Mouse (Mus musculus) intestine, embryonic 14.5 days (tissue): ENCODE measurements around the gene Gm266. TPM values are rescaled to one million over a fixed set of nuclear protein-coding genes. Genes with fewer than 3 reads are reported as not detected.

ENCODE experiments used
- ATAC-seq: fragments of 200-750 bp; cut with Nextera tagmentation; replicated peaks from 2 replicates; pipeline ENCODE4 v1.8.0; 2017; ENCODE audit warnings: low read depth, moderate number of reproducible peaks, moderate TSS enrichment, moderate library complexity; ENCODE audit not compliant: low FRiP score, low TSS enrichment
- DNase-seq: peaks from one replicate; pipeline ENCODE4 v3.0.0-alpha.2; 2018; ENCODE audit warnings: low spot score
- H3K27ac ChIP-seq: fragments of 300-500 bp; sonication (generic); 2 replicates; pipeline ENCODE4 v1.5.1; 2014; ENCODE audit warnings: low read depth, mild to moderate bottlenecking, control low read depth
- H3K27me3 ChIP-seq: fragments of 300-500 bp; sonication (generic); replicated peaks from 2 replicates; pipeline ENCODE4 v1.6.1; 2014; ENCODE audit warnings: low read length, control low read depth; ENCODE audit not compliant: control insufficient read depth, insufficient read depth
- H3K36me3 ChIP-seq: fragments of 300-500 bp; sonication (generic); 2 replicates; pipeline ENCODE4 v1.6.1; 2014; ENCODE audit warnings: low read length, control low read depth; ENCODE audit not compliant: control insufficient read depth, insufficient read depth
- H3K4me1 ChIP-seq: fragments of 300-500 bp; sonication (generic); replicated peaks from 2 replicates; pipeline ENCODE4 v1.6.1; 2014; ENCODE audit warnings: low read length, control low read depth, mixed read lengths; ENCODE audit not compliant: control insufficient read depth, insufficient read depth
- H3K4me2 ChIP-seq: fragments of 300-500 bp; sonication (generic); 2 replicates; pipeline ENCODE4 v1.6.1; 2014; ENCODE audit warnings: low read length
- H3K4me3 ChIP-seq: fragments of 300-500 bp; sonication (generic); 2 replicates; pipeline ENCODE4 v1.5.1; 2014; ENCODE audit warnings: low read depth, low read length, control low read depth, mixed read lengths
- H3K9ac ChIP-seq: fragments of 300-500 bp; sonication (generic); 2 replicates; pipeline ENCODE4 v1.6.1; 2014; ENCODE audit warnings: mild to moderate bottlenecking, low read length
- H3K9me3 ChIP-seq: fragments of 300-500 bp; sonication (generic); 2 replicates; pipeline ENCODE4 v1.6.1; 2016; ENCODE audit warnings: low read length, control low read depth; ENCODE audit not compliant: control insufficient read depth
- WGBS: fragments of 180-500 bp; shearing (Covaris S2); extraction: QIAGEN DNeasy Blood & Tissue Kit; methylation state at CpG from one replicate; pipeline ENCODE4 v1.1.7; 2014; 5-methylcytosine and 5-hydroxymethylcytosine counted together
- polyA plus RNA-seq: library from polyadenylated mRNA; unstranded; fragments of >200 nt; fragmentation: Nextera tagmentation; extraction: Ambion mirVana; gene quantifications from 2 replicates; pipeline ENCODE4 v1.2.1, GENCODE M21; 2014

The Gm266 gene
- polyA plus RNA-seq, 1 experiment from 2014 or later = 27.5 TPM

DNA sequence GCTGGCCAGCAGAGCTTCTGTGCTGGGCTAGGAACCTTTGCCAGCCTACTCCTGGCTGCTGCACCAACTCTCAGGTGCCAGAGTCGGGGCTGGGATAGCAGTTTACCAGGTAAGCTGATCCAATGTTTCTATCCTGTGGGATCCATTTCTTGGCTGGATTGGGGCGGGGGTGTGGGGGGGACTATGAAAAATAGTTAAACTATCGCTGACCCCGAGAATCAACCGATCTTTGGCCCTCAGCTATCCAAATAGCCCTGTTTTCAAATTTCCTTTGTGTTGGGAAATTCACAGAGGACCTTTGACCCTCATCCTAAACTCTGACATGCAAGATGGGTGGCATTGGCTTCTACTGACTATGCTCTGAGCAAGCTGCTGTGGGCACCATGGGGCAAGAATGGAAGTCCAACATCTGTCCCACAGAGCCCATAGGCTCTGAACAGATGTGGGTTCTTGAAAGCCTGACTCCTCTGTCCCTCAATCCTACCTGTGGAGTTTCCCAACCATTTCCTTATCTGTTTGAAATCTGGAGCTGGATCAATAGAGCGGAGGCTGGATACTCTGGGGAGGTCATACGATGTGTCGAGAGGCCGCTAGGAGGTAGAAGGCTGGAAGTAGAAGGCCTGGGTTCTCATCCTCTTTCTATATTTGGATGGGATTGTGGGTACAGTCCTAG, 44.8 kb downstream of the Gm266 start:
- DNase-seq (no peak), ATAC-seq (no peak)
- H3K4me3 ChIP-seq = no peak overlapping the region
- H3K4me2 ChIP-seq = no peak overlapping the region
- H3K9me3 ChIP-seq = no peaks in the 10 kb centered on the region
- H3K36me3 ChIP-seq = no peaks in the 10 kb centered on the region
- H3K27me3 ChIP-seq = peaks cover 56% of the 10 kb centered on the region
- 89% methylated on average over 9 of the region's 9 CpGs for WGBS
- no peak overlapping the region for H3K27ac ChIP-seq
- peaks cover 16% of the 10 kb centered on the region for H3K4me1 ChIP-seq
- no peak overlapping the region for H3K9ac ChIP-seq

DNA sequence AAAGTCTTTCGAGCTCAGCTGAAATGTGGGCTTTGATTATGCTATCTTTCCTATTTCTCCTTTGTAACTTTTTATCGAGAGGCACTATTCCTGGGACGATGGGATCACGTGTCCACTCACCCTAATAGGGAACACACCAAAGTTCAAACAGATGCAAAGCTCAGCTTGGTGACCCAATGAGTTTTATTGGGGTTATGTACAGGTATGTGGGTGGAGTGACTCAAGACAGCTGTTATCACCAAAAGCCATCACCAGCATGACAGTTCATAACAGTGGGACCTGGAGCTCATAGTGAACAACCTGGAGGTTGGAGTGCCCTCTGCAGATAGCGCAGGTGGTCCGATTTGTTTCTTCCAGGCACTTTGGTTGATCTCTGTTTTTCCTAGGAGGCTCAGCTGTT, 46.8 kb downstream of the Gm266 start:
- H3K27me3 ChIP-seq = peaks cover 42% of the 10 kb centered on the region
- H3K9ac ChIP-seq = no peak overlapping the region
- peaks cover 12% of the 10 kb centered on the region for H3K4me1 ChIP-seq
- no peaks in the 10 kb centered on the region for H3K9me3 ChIP-seq
- 77% methylated on average over 6 of the region's 6 CpGs for WGBS
- no peak overlapping the region for H3K27ac ChIP-seq
- ATAC-seq (no peak), DNase-seq (no peak)
- H3K36me3 ChIP-seq = no peaks in the 10 kb centered on the region
- H3K4me2 ChIP-seq = no peak overlapping the region
- H3K4me3 ChIP-seq = no peak overlapping the region

DNA sequence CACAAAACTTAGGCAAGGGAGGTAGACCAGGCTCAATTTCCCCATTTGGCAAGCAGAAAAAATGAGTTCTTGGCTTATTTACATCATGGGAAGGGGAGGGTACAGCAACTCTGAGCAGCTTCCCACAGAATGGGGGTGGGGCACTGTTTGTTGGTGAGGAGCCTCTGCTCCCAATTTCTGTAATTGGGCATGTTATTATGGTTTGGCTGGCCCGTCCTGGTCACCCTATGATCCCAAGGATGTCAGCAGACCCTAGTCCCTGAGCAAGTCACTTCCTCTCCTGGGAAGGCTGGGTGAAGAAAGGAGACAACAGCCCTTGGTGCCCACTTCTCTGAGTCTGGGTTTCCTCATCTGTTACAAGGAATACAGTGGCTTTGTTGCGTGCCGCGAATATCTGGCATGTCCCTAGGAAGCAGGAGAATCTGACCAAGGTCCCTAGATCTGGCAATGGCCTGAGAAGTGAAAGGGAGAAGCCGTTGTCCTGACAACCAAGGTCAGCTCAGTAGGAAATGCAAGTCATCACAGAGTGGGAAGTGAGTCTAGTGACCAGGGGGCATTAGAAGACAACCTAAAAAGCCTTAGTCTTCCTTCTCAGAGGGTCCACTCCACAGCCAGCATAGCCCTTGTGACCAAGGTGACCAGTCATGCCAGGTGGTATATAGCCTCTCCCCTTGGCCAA, 48.3 kb downstream of the Gm266 start:
- H3K4me1 ChIP-seq = peaks cover 6% of the 10 kb centered on the region
- H3K4me2 ChIP-seq = no peak overlapping the region
- 70% methylated on average over 5 of the region's 5 CpGs for WGBS
- ATAC-seq (no peak), DNase-seq (no peak)
- H3K36me3 ChIP-seq = no peaks in the 10 kb centered on the region
- no peak overlapping the region for H3K27ac ChIP-seq
- H3K4me3 ChIP-seq = no peak overlapping the region
- no peaks in the 10 kb centered on the region for H3K9me3 ChIP-seq
- peaks cover 28% of the 10 kb centered on the region for H3K27me3 ChIP-seq
- H3K9ac ChIP-seq = no peak overlapping the region

DNA sequence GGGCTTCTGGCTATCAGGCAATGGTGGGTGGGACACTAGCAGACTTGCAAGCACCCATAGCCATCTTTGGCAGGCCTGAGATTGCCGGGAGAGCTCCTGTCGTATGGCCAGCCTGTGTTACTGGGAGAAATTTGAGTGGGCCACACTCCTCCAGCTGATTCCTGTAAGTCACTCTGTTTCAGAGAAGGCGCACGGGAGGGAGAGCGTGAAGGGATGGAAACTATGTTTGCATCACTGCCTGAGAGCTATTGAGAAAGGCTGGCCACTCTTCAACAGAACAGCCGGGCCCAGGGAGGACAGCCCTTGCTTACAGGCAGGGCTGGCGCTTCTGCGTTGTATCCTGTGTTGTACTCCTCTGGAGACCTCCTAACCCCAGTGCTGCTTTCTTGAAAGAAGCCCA, 49.0 kb downstream of the Gm266 start:
- Histone ChIP-seq H3K4me3 (no peak overlapping the region), H3K4me2 (no peak overlapping the region), H3K9me3 (no peaks in the 10 kb centered on the region), H3K36me3 (no peaks in the 10 kb centered on the region), H3K27ac (no peak overlapping the region), H3K4me1 (no peaks in the 10 kb centered on the region; the same call in 1 of the 2 replicates), H3K9ac (no peak overlapping the region), H3K27me3 (peaks cover 22% of the 10 kb centered on the region)
- DNase-seq = no peak
- no peak for ATAC-seq
- WGBS = 60% methylated on average over 8 of the region's 8 CpGs

DNA sequence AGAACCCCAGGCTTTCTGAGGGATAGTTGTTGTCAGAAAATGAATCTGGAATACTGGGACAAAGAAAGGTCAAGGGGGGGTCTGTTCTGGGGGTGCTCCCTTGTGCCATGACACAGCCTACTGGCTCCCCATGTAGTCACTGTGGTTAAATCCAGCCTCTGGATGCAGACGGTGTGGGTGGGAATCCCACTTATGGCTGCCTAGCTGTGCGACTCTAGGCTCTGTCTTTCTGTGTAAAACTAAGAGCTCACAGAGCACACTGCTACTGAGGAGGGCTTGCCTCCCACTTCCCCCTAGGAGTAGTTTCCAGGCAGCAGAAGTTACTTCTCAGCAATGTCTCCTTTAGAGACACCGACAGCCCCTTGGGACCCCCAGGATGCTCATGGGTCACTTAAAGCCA, 49.5 kb downstream of the Gm266 start:
- no peak overlapping the region for H3K4me3 ChIP-seq
- H3K4me1 ChIP-seq = no peaks in the 10 kb centered on the region; the same call in 1 of the 2 replicates
- DNase-seq (no peak), ATAC-seq (no peak)
- no peaks in the 10 kb centered on the region for H3K9me3 ChIP-seq
- no peak overlapping the region for H3K27ac ChIP-seq
- WGBS = 84% methylated on average over 3 of the region's 3 CpGs
- H3K36me3 ChIP-seq = no peaks in the 10 kb centered on the region
- H3K4me2 ChIP-seq = no peak overlapping the region
- H3K9ac ChIP-seq = no peak overlapping the region
- H3K27me3 ChIP-seq = peaks cover 22% of the 10 kb centered on the region

DNA sequence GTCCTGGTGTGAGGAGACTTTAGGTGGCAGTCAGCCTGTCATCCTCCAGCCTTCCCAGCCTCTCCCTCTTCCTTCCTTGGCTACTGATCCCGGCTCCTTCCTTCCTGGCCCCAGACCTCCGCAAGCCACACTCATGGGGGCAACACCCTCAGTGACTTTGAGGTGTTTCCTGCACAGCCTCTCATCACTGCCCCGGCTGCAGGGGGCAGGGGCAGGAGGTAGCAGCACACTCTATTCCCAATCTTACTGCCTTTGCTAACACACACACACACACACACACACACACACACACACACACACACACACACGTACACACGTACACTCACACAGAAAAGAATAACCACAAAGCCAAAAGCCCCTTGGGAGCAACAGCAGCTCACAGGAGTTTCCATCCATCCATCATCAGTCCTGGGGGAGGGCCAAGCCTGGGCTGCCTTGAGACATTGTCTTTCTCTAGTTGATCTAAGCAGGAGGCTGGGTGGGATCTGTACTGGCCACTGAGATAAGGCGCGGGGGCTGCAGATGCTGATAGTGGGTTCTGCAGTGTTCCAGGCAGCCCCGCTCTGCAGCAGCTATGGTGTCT, 50.8 kb downstream of the Gm266 start:
- DNase-seq (no peak), ATAC-seq (no peak)
- peaks cover 32% of the 10 kb centered on the region for H3K27me3 ChIP-seq
- peaks cover 11% of the 10 kb centered on the region for H3K4me1 ChIP-seq
- H3K9ac ChIP-seq = no peak overlapping the region
- H3K4me2 ChIP-seq = no peak overlapping the region
- no peak overlapping the region for H3K4me3 ChIP-seq
- 45% methylated on average over 8 of the region's 8 CpGs for WGBS
- H3K9me3 ChIP-seq = no peaks in the 10 kb centered on the region
- H3K36me3 ChIP-seq = no peaks in the 10 kb centered on the region
- H3K27ac ChIP-seq = no peak overlapping the region; the same call in 1 of the 2 replicates

Other genes starting within 250 kb of the Gm266 start
- 17.2 and 23.7 TPM in 2 replicates for gene Amn, start 214.7 kb downstream of the Gm266 start, polyA plus RNA-seq
- 48.2 and 49.0 TPM in 2 replicates for gene Cdc42bpb, start 108.1 kb downstream of the Gm266 start, polyA plus RNA-seq
- gene Lbhd2, start 79.0 kb downstream of the Gm266 start, polyA plus RNA-seq = 1.3 and 2.9 TPM in 2 replicates
- 8.5 and 10.2 TPM in 2 replicates for gene Exoc3l4, start 68.8 kb downstream of the Gm266 start, polyA plus RNA-seq
- 3.2 and 5.0 TPM in 2 replicates for gene Tnfaip2, start 43.4 kb downstream of the Gm266 start, polyA plus RNA-seq
- gene Eif5, start 52.2 kb upstream of the Gm266 start, polyA plus RNA-seq = 505 and 521 TPM in 2 replicates
- 49.4 and 49.6 TPM in 2 replicates for gene Mark3, start 88.7 kb upstream of the Gm266 start, polyA plus RNA-seq
- 787 and 806 TPM in 2 replicates for gene Ckb, start 186.5 kb upstream of the Gm266 start, polyA plus RNA-seq
- 9.9 and 13.1 TPM in 2 replicates for gene Trmt61a, start 192.3 kb upstream of the Gm266 start, polyA plus RNA-seq
- gene Bag5, start 227.4 kb upstream of the Gm266 start, polyA plus RNA-seq = 52.4 and 54.6 TPM in 2 replicates
- gene Apopt1, start 227.4 kb upstream of the Gm266 start, polyA plus RNA-seq = 57.1 and 58.2 TPM in 2 replicates